Mouse (Mus musculus) megakaryocyte, embryonic 14.5 days (primary cell): ENCODE data around the gene Mapkapk3.

Source experiments
- FLI1 ChIP-seq: IDR thresholded peaks from 2 replicates; pipeline ENCODE4 v1.6.1; 2012; ENCODE audit warnings: low read length, inconsistent platforms, mixed read lengths
- GATA1 ChIP-seq: IDR thresholded peaks from 3 replicates; pipeline ENCODE4 v1.6.1; 2012; ENCODE audit warnings: mixed read lengths, low read length, inconsistent platforms, borderline replicate concordance

DNA sequence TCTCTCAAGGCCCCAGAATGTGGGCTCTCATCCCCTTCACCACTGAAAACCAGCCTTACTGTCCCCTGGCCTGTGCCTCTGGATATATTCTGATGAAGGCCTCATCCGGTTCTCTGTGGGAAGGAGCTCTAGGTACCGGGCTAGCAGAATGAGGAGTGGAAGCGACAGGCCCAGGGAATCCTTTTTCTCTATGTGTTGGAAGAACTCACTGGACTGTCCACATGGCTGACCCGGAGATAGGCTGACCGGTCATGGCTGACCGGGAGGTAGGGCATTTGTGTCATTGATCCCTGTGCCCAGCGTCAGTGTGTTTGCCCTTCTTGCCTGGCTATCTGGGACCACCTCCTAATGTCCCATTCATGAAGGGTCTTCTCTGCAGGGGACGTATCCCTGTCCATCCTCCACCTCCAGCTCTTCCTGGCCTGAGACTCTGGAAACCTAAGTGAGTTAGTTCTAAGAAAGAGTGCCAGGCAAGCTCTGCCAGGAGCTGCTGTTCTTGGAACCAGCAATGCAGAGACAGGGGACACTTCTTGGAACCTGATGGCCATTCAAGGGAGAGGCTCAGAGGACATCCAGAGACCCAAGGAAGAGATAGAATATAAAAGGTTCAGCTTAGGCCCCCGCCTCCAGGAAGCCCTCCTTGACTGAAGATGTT is 18.8 kb upstream of the Mapkapk3 start:
- no peak for TF ChIP-seq GATA1
- no peak for TF ChIP-seq FLI1
